Mouse (Mus musculus) common myeloid progenitor, adult 5-6 weeks (primary cell): ENCODE results near the gene Lrrc36. TPM values are rescaled to one million over a fixed set of nuclear protein-coding genes. Genes with fewer than 3 reads are reported as not detected.

Experiments
- total RNA-seq: library from RNA; stranded (forward); fragments of 200-1000, 187-1606 nt; gene quantifications from 2 replicates; pipeline ENCODE4 v1.2.3, GENCODE M21; 2017

Gene Lrrc36
- total RNA-seq, 1 experiment from 2014 or later: 0.69 TPM

Other genes starting within 250 kb of the Lrrc36 start
- 163 and 164 TPM in 2 replicates for gene Cbfb, start 242.9 kb upstream of the Lrrc36 start, total RNA-seq
- 15.8 and 18.0 TPM in 2 replicates for gene D230025D16Rik, start 188.4 kb upstream of the Lrrc36 start, total RNA-seq
- 0.18 TPM in 1 of 2 replicates, not detected in the other for gene B3gnt9, start 158.4 kb upstream of the Lrrc36 start, total RNA-seq
- gene Tradd, start 149.0 kb upstream of the Lrrc36 start, total RNA-seq: 14.2 and 19.1 TPM in 2 replicates
- 5.2 and 5.6 TPM in 2 replicates for gene Fbxl8, start 148.9 kb upstream of the Lrrc36 start, total RNA-seq
- not detected in 2 replicates for gene Hsf4, start 143.8 kb upstream of the Lrrc36 start, total RNA-seq
- 0.05 TPM in 1 of 2 replicates, not detected in the other for gene Nol3, start 137.4 kb upstream of the Lrrc36 start, total RNA-seq
- gene 4931428F04Rik, start 123.7 kb upstream of the Lrrc36 start, total RNA-seq: 2.9 and 6.7 TPM in 2 replicates
- 2.3 and 2.6 TPM in 2 replicates for gene Exoc3l, start 117.5 kb upstream of the Lrrc36 start, total RNA-seq
- gene E2f4, start 115.9 kb upstream of the Lrrc36 start, total RNA-seq: 52.6 and 69.5 TPM in 2 replicates
- gene Elmo3, start 108.0 kb upstream of the Lrrc36 start, total RNA-seq: 2.1 and 5.1 TPM in 2 replicates
- 1.2 and 4.0 TPM in 2 replicates for gene Lrrc29, start 87.3 kb upstream of the Lrrc36 start, total RNA-seq
- gene Tmem208, start 87.2 kb upstream of the Lrrc36 start, total RNA-seq: 21.7 and 28.4 TPM in 2 replicates
- gene Fhod1, start 65.6 kb upstream of the Lrrc36 start, total RNA-seq: 4.2 and 7.3 TPM in 2 replicates
- 0.10 and 0.46 TPM in 2 replicates for gene Slc9a5, start 64.7 kb upstream of the Lrrc36 start, total RNA-seq
- gene Plekhg4, start 40.3 kb upstream of the Lrrc36 start, total RNA-seq: not detected in 2 replicates
- gene Kctd19, start 69 bp upstream of the Lrrc36 start, total RNA-seq: not detected in 2 replicates
- gene Tppp3, start 58.0 kb downstream of the Lrrc36 start, total RNA-seq: not detected in 2 replicates
- 2.4 and 3.5 TPM in 2 replicates for gene Zdhhc1, start 83.3 kb downstream of the Lrrc36 start, total RNA-seq
- gene Hsd11b2, start 105.2 kb downstream of the Lrrc36 start, total RNA-seq: not detected in 2 replicates
- 27.5 and 33.4 TPM in 2 replicates for gene Atp6v0d1, start 152.5 kb downstream of the Lrrc36 start, total RNA-seq
- gene Ripor1, start 191.7 kb downstream of the Lrrc36 start, total RNA-seq: 21.9 and 39.1 TPM in 2 replicates
- gene Ctcf, start 223.0 kb downstream of the Lrrc36 start, total RNA-seq: 113 and 139 TPM in 2 replicates
- gene Agrp, start 223.8 kb downstream of the Lrrc36 start, total RNA-seq: not detected in 2 replicates